Mouse (Mus musculus): ENCODE measurements around the gene Uba6.

Uba6 gene

DNA sequence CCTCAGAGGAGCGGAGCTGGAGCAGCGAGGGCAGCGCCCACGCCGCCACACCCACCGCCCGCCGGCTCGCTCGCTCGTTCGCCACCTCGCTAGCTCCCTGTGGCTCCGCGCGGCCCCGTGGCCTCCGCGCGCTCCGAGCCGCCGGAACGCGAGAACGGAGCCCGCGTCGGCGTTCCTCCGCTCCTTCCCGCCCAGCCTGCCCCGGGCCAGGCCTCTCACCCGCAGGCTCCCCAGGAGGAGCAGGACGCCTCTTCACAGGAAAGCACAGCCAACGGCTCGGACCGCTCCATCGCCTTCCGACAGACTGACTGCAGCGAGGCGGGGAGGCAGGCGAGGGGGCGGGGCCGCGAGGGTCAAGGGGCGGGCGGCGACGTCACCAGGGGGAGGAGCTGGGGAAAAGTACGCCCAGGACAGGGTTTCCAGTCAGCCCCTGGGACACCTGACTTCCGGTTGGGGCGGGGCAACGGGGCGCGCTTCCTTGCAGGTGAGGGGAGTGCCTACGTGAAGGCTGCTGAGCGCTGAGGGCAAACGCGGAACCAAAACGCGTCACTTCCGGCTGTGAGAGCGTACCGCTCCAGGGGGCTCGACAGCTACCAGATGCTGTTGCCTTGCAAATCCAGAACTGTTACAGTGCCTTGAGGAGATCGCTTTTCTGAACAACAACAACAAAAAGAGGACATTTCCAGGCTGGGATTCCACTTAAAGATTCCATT is at the start of gene Uba6:
TSS of gene Uba6 (minus strand) at position 355 of the 713 bp plus-strand sequence.
- DNase-seq = peak; percentile 98

DNA sequence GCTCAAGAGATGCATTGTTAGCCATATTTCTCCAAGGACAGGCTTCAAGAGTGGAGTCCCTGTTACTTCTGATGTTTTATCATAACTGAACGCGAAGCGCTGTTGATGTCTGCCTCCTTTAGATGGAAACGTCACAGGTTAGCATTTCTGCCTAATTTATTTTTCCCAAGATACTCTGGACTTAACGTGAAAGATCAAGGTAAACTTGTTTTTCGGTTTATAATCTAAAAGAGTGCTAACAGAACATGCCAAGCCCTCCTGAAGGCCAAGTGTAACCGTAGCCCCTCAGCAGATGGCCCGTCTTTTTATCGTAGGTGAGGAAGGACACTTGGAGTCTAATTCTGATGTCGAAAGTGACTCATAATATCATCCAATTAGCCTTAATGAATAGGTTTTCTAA is 25.2 kb upstream of the Uba6 start, which contains the start of gene Gnrhr:
TSS of gene Gnrhr (minus strand) at position 101 of the 400 bp plus-strand sequence.
- no peak for DNase-seq

DNA sequence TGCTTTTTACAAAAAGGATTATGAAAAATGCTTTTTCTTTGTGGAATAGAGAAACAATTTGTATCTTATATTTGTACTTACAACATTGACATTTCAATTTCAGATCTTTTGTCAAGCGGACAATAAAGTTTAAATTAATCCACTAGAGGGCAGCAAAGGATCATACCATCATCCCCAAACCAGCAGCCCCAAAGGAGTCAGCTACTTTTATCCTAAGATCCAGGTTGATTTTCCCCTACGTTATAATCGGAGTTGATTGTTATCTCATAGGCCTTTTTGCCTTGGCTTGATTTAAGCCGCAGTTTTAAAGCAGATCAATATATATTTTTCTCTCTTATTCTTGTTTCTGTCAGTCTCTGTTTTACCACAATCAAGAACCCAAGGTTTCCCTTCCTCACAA is 18.8 kb upstream of the Uba6 start:
- peak; percentile 72 for DNase-seq

GRCm38 (mm10) chr5:86190770-86191169 is 18.2 kb upstream of the Uba6 start:
- DNase-seq = peak; percentile 66

- no peak for DNase-seq
These were observed 17.7 kb upstream of the Uba6 start for GRCm38 (mm10) chr5:86190290-86190689.

GRCm38 (mm10) chr5:86187441-86187840 is 14.8 kb upstream of the Uba6 start:
- DNase-seq = no peak

DNA sequence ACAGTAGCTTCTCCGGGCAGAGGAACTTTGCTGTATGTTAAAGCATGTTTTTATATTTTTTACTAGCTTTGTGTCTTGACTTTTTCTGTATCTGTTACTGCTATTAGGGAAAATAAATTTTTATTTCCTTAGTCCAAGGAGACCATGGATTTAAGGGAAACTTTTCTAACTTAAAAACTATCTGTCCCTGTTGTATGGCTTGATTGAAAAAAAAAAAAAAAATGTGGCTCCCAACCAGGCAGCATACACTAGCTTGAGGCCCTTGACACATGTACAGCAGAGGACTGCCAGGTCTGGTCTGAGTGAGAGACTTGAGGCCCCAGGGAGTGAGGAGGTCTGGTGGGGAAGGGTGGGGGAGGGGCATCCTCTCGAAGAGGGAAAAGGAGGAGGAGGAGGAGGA is 1.2 kb upstream of the Uba6 start:
- DNase-seq = peak; percentile 9

DNA sequence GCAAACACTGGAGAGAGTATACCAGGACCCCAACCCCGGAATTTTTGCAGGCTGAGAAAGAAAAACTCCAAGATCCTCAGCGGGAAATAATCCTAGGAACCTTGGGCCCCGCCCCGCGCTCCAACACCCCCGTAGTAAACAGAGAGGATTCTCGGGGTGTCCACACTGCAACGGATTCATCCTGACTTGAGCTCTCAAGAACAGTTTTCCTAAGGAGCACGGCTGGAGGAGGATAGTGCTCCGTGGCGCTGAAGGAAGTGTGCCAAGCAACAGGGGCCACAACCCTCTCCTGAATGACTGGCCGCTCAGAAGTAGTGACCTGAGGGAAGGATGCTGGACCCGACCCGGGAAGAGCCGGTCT is 535 bp downstream of the Uba6 start:
- DNase-seq = no peak

- no peak for DNase-seq
These were observed 42.8 kb downstream of the Uba6 start for GRCm38 (mm10) chr5:86129828-86130227.

GRCm38 (mm10) chr5:86128749-86129148 is 43.9 kb downstream of the Uba6 start:
- DNase-seq = no peak

GRCm38 (mm10) chr5:86118457-86119094 is 54.0 kb downstream of the Uba6 start:
- no peak for DNase-seq

DNA sequence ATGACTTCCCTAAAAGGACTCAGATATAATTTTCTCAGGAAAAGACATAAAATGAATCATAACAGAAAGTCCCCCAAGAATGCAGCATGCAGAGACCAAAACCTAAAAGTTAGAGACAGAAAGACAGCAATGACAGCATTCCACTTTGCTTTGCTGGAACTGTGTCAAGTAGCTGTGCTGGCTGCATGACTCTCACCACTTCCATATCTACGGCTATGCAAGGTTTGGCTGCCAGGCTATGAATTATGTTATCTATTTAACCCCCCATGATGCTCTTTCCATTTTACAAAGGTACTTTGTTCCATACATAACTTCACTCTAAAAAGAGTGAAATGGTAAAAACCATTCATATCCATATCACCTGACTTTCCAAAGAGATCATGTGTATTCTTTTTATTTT is 58.6 kb downstream of the Uba6 start:
- DNase-seq = no peak

DNA sequence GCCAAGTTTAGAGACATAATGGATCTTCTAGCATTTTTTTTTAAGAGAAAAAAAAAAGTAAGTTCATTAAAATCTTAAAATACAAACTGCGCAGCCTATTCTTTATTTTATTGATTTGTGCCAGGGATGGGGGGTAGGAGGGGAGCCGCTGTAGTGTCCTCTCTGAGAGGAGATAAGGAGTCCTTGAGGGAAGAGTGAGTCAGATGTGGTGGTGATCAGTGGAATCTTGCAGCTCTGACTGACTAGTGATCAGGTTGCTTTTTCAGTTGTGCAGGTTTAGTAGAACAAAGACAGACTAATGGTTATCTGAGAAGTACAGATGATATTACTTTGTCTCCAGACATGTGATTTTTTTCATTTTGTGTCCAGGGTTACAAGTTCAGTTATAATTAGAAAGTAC is 59.6 kb downstream of the Uba6 start:
- no peak for DNase-seq

- DNase-seq = no peak
These were observed 61.5 kb downstream of the Uba6 start for GRCm38 (mm10) chr5:86111074-86111473.

GRCm38 (mm10) chr5:86106610-86107009 is 66.0 kb downstream of the Uba6 start:
- DNase-seq = no peak

- DNase-seq = no peak
These were observed 70.4 kb downstream of the Uba6 start for GRCm38 (mm10) chr5:86102176-86102575.

DNA sequence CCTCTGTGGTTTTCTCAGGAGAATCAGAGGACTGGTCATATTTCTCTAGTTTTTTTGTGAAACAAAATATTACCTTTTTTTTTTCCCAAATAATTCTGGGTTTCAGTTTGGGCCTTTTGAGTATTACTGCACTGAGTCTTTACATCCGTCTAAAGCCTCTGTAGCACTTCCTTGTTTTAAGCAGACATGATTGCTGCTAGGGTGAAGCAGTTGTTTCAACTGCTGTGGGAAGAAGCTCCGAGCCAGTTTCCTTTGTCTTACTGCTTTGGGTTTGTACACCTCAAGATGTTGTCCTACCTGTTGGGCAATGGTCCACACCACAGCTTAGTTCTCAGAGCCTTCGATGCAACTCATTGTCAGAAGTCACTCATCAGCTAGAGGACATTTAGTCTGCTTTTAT is 72.0 kb downstream of the Uba6 start:
- no peak for DNase-seq

DNA sequence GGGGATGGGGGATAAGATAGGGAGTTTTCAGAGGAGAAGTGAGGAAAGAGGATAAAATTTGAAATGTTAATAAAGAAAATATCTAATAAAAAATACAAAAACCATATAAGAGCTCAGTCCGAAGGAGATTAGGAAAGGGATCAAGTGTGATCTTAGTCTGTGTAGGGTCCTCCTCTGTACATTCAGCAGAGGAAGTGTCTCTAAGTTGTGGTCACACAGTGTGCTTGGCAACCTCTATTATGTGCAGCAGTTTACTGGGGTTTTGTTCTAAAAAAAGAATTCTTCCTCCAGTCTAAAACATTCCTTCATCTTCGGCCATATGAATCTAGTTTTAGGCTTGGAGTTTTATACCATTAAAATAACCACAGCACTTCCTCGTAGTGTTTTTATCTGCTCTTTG is 73.6 kb downstream of the Uba6 start:
- no peak for DNase-seq

- DNase-seq = no peak
These were observed 77.8 kb downstream of the Uba6 start for GRCm38 (mm10) chr5:86094754-86095153.

DNA sequence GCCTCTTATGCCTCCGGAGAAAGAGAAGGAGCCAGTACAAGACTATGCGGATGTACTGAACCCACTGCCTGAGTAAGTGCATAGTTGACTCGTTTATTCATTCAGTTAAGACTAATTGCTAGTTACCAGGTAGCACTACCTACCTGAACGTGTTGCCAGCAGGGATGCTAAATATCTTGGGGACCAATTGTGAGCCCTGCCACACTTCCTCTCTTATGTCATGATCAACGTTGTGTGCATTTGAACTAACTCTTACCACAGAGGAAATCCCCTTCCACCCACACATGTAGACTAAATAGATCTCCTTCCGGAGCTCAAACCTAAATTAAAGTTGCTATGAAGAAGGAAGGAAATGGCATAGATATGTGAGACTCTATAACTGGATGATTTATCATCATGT is 85.9 kb downstream of the Uba6 start:
- no peak for DNase-seq

GRCm38 (mm10) chr5:86084979-86085378 is 87.6 kb downstream of the Uba6 start:
- DNase-seq = no peak

GRCm38 (mm10) chr5:86083987-86084386 is 88.6 kb downstream of the Uba6 start:
- DNase-seq = no peak

- no peak for DNase-seq
These were observed 93.8 kb downstream of the Uba6 start for GRCm38 (mm10) chr5:86078720-86079334.

DNA sequence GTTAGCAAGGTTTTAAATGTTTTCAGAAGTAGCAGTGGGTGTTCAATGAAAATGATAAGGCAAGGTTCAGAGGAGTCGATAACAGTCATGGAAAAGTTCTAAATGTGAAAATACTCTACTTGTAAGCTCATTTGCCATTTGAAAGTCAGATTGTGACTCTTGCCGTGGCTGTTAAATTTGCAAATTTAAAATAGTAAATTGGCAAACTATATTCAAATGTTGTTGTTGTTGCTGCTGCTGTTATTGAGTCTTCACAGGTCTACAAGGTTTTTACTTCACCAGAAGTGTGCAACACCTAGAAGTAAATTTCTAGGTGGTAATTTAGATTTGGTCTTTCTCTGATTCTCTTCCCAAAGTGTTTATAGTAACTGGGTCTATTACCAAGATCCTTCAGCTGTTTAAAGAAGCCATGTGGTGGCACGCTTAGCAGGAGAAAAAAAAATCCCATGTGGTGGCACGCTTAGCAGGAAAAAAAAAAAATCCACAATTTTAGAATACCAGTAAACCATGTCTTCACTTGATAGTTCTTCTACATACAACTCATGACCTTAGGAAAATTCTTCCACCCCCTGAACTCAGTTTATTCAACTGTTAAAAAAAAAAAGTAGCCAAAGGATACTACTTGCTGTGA is 99.7 kb downstream of the Uba6 start:
- no peak for DNase-seq

All from embryo, embryonic 11 days (tissue).